Mouse (Mus musculus): ENCODE measurements at regions not wholly inside any gene's neighbourhood (a gene's known extent, or its start where the extent isn't known, plus 50 kb on each side); places are given as distances from the start of the nearest gene placed in this dataset.

GRCm38 (mm10) chr2:115126625-115127369, 454.7 kb upstream of the BC052040 start:
- DNase-seq: no peak

GRCm38 (mm10) chr2:115131746-115132145, 449.8 kb upstream of the BC052040 start:
- peak; percentile 6 to 12 for DNase-seq

GRCm38 (mm10) chr2:115132165-115132592, 449.3 kb upstream of the BC052040 start:
- DNase-seq: no peak

GRCm38 (mm10) chr2:115141416-115141815, 440.1 kb upstream of the BC052040 start:
- no peak for DNase-seq

- no peak for DNase-seq
These were observed 409.4 kb upstream of the BC052040 start for GRCm38 (mm10) chr2:115172111-115172510.

GRCm38 (mm10) chr2:115177076-115177475, 404.4 kb upstream of the BC052040 start:
- no peak for DNase-seq

- peak; percentile 26 to 52 for DNase-seq
These were observed 403.6 kb upstream of the BC052040 start for GRCm38 (mm10) chr2:115177896-115178295.

GRCm38 (mm10) chr2:115211191-115211590, 370.3 kb upstream of the BC052040 start:
- peak; percentile 5 to 10 for DNase-seq

GRCm38 (mm10) chr2:115213181-115213970, 368.1 kb upstream of the BC052040 start:
- peak in 1 of 2 experiments; percentile 4 for DNase-seq

GRCm38 (mm10) chr2:115214292-115214691, 367.2 kb upstream of the BC052040 start:
- no peak for DNase-seq

- no peak for DNase-seq
These were observed 351.5 kb upstream of the BC052040 start for GRCm38 (mm10) chr2:115230041-115230440.

- DNase-seq: no peak
These were observed 333.8 kb upstream of the BC052040 start for GRCm38 (mm10) chr2:115247673-115248072.

GRCm38 (mm10) chr2:115250019-115250807, 331.3 kb upstream of the BC052040 start:
- DNase-seq: no peak

- DNase-seq: peak in 1 of 2 experiments; percentile 26
These were observed 324.1 kb upstream of the BC052040 start for GRCm38 (mm10) chr2:115257391-115257790.

- no peak for DNase-seq
These were observed 313.3 kb upstream of the BC052040 start for GRCm38 (mm10) chr2:115268247-115268646.

- no peak for DNase-seq
These were observed 304.1 kb upstream of the BC052040 start for GRCm38 (mm10) chr2:115277421-115277820.

GRCm38 (mm10) chr2:115293020-115293419, 288.5 kb upstream of the BC052040 start:
- DNase-seq: no peak

- no peak for DNase-seq
These were observed 284.1 kb upstream of the BC052040 start for GRCm38 (mm10) chr2:115297463-115297862.

- no peak for DNase-seq
These were observed 274.3 kb upstream of the BC052040 start for GRCm38 (mm10) chr2:115307248-115307647.

GRCm38 (mm10) chr2:115309856-115310631, 271.5 kb upstream of the BC052040 start:
- DNase-seq: no peak

- no peak for DNase-seq
These were observed 263.0 kb upstream of the BC052040 start for GRCm38 (mm10) chr2:115318551-115318950.

GRCm38 (mm10) chr2:115322582-115322981, 258.9 kb upstream of the BC052040 start:
- DNase-seq: no peak
